Mouse (Mus musculus) liver, embryonic 11.5 days (tissue): Measurements from ENCODE around the gene Sertad3. TPM values are rescaled to one million over a fixed set of nuclear protein-coding genes. Genes with fewer than 3 reads are reported as not detected.

Experiments used
- ATAC-seq: fragments of 200-750 bp; cut with Nextera tagmentation; replicated peaks from 2 replicates; pipeline ENCODE4 v1.8.0; 2017; ENCODE audit warnings: moderate number of reproducible peaks, mild to moderate bottlenecking, moderate TSS enrichment, moderate library complexity; ENCODE audit not compliant: low FRiP score
- DNase-seq: peaks from one replicate; pipeline ENCODE4 v3.0.0-alpha.2; 2017; ENCODE audit warnings: low spot score
- H3K27ac ChIP-seq: fragments of 300-500 bp; sonication (generic); 2 replicates; pipeline ENCODE4 v1.5.1; 2014; ENCODE audit warnings: mild to moderate bottlenecking, low read depth, low read length, control low read depth
- H3K27me3 ChIP-seq: fragments of 300-500 bp; sonication (generic); replicated peaks from 2 replicates; pipeline ENCODE4 v1.6.1; 2014; ENCODE audit warnings: low read length, mixed read lengths; ENCODE audit not compliant: control insufficient read depth, insufficient read depth
- H3K36me3 ChIP-seq: fragments of 300-500 bp; sonication (generic); 2 replicates; pipeline ENCODE4 v1.6.1; 2014; ENCODE audit warnings: mild to moderate bottlenecking, low read length, moderate library complexity, mixed read lengths; ENCODE audit not compliant: control insufficient read depth, insufficient read depth
- H3K4me1 ChIP-seq: fragments of 300-500 bp; sonication (generic); replicated peaks from 2 replicates; pipeline ENCODE4 v1.6.1; 2014; ENCODE audit warnings: low read length, mixed read lengths; ENCODE audit not compliant: control insufficient read depth, insufficient read depth
- H3K4me2 ChIP-seq: fragments of 300-500 bp; sonication (generic); 2 replicates; pipeline ENCODE4 v1.6.1; 2014; ENCODE audit warnings: mild to moderate bottlenecking, control low read depth, moderate library complexity
- H3K4me3 ChIP-seq: fragments of 300-500 bp; sonication (generic); 2 replicates; pipeline ENCODE4 v1.5.1; 2014; ENCODE audit warnings: low read depth, low read length, control low read depth
- H3K9ac ChIP-seq: fragments of 300-500 bp; sonication (generic); 2 replicates; pipeline ENCODE4 v1.6.1; 2014; ENCODE audit warnings: low read depth, low read length, control low read depth
- H3K9me3 ChIP-seq: fragments of 300-500 bp; sonication (generic); 2 replicates; pipeline ENCODE4 v1.6.1; 2016; ENCODE audit warnings: low read length, inconsistent platforms, mixed read lengths; ENCODE audit not compliant: control insufficient read depth
- WGBS: fragments of 180-500 bp; shearing (Covaris S2); extraction: QIAGEN DNeasy Blood & Tissue Kit; methylation state at CpG from one replicate; pipeline ENCODE4 v1.1.7; 2014; 5-methylcytosine and 5-hydroxymethylcytosine counted together
- polyA plus RNA-seq: library from polyadenylated mRNA; unstranded; fragments of >200 nt; fragmentation: Nextera tagmentation; extraction: Ambion mirVana; gene quantifications from 2 replicates; pipeline ENCODE4 v1.2.1, GENCODE M21; 2014

Sertad3 gene
- polyA plus RNA-seq, 1 experiment from 2014 or later, result 21.5 TPM

DNA sequence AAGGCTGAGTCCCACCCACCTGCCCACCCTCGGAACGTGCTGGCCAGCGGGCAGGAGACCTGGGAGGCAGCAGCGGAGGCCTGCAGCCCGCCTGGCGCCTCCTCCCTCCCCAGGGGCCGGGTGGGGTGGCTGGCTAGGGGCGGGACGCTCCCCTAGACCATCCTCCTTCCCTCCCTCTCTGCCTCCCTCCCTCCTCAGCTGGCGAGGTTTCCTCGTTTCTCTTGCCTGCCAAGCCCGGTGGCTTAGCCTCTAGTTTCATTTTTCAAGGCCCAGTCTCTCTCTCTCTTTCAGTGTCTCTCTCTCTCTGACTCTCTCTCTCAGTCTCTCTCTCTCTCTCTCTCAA is 8.0 kb downstream of the Sertad3 start:
- peak overlapping the region; percentile 77 for H3K4me2 ChIP-seq
- peak overlapping the region; percentile 26 for H3K4me3 ChIP-seq
- peaks cover 6% of the 10 kb centered on the region for H3K36me3 ChIP-seq
- H3K9ac ChIP-seq, result peak overlapping the region; percentile 55
- DNase-seq (no peak), ATAC-seq (peak; percentile 95)
- H3K4me1 ChIP-seq, result peaks cover 33% of the 10 kb centered on the region
- no peaks in the 10 kb centered on the region for H3K27me3 ChIP-seq
- peak overlapping the region; percentile 89 for H3K27ac ChIP-seq
- H3K9me3 ChIP-seq, result no peaks in the 10 kb centered on the region
- WGBS, result 0% methylated on average over 12 of the region's 12 CpGs

DNA sequence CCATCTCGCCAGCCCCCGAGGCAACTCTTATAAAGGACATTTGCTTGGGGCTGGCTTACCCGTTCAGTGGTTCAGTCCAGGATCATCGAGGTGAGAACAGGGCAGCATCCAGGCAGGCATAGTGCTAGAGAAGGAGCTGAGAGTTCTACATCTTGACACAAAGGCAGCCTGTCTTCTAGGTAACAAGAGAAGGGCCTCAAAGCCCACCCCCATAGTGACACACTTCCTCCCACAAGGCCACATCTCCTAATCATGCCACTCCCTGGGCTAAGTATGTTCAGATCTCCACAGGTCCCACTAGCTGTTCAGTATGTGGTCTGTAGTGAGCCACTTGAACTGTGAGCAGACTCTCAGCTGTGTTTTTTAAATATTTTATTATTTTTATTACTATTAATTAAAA is 10.3 kb downstream of the Sertad3 start:
- no peak overlapping the region for H3K27ac ChIP-seq
- ATAC-seq, result no peak
- no peak overlapping the region for H3K9ac ChIP-seq
- no peaks in the 10 kb centered on the region for H3K9me3 ChIP-seq
- H3K4me2 ChIP-seq, result no peak overlapping the region
- H3K27me3 ChIP-seq, result no peaks in the 10 kb centered on the region
- 82% methylated on average over 4 of the region's 4 CpGs for WGBS
- no peak overlapping the region for H3K4me3 ChIP-seq
- peaks cover 34% of the 10 kb centered on the region for H3K4me1 ChIP-seq
- DNase-seq, result no peak
- H3K36me3 ChIP-seq, result no peaks in the 10 kb centered on the region

DNA sequence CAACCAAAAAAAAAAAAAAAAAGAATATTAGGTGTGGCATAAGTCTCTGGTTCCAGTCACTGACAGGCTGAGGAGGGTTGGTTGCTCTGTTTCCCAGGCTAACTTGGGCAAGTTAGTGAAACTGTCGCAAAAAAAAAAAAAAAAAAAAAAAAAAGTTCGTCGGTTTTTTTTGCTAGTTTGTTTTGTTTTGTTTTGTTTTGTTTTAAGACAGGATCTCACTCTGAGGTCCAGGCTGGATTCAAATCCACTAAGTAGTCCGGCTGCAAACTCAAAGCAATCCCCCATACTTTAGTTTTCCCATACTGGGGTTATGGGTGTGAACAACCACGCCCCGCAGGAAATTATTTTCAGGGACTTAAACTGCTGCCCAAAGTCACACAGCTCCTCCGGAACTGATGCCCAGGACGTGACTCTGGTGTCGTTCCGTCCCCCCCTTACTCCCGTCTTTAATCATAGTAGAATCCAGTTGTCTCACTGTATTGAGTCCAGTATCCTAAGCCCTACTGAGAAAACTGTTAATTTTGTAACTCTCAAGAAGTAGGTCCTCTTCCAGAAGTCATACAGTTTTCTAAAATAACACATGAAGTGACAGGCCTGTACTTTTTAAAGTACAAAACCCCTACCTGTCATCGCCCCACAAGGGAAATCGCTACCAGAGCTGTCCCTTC is 12.7 kb downstream of the Sertad3 start:
- Histone ChIP-seq H3K27me3 (no peaks in the 10 kb centered on the region), H3K36me3 (peaks cover 8% of the 10 kb centered on the region; the same call in 1 of the 2 replicates), H3K4me2 (peak overlapping the region; percentile 94), H3K9ac (peak overlapping the region; percentile 86), H3K4me1 (peaks cover 41% of the 10 kb centered on the region), H3K4me3 (peak overlapping the region; percentile 84), H3K27ac (peak overlapping the region; percentile 97), H3K9me3 (no peaks in the 10 kb centered on the region)
- ATAC-seq (no peak), DNase-seq (no peak)
- WGBS, result 3% methylated on average over 13 of the region's 13 CpGs

DNA sequence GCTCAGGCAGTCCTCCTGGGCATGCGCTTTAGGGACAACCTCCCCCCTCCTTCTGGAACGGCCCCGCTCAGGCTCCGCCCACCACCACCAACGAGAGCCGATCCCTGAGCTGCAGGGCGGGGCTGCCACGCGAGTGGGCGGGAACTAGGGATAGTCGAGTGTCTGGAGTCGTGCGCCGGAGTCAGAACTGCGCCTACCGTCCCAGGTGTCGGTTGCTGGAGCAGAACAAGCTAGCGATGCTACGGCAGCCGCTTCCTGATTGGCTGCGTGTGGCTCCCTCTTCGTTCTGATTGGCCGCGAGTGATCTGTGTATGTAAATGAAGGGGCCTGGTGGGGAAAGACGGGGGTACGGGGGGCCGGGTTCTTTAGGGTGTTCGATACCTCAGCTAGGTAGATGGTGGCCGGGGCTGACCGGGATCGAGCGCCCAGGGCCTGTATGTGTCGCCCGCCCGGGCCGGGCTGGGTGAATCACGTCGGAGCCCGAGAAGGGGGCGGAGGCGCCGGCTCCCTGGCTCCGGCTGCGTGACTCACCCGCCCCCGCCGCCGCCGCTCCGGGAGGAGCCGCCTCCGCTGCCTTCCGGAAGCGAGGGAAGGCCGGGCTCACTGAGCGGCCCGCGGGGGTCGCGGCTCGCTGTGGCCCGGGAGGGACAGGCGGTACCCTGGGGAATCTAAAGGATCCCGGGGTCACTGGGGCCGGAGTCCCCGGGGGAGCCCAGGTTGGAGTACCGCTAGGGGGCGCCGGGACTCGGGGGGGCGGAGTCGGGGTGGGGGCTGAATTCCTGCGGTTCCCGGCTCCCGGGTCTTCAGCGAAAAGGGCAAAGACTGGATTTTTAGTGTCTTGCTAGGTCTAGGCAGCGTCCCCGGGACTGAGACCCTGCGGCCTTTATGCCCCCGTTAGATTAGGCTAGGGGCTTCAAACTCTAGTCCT is 13.5 kb downstream of the Sertad3 start, which contains the start of gene Sertad1:
Sertad1 (plus strand) TSS at position 141 of the 928 bp plus-strand sequence.
- H3K4me2 ChIP-seq, result peak within 1 kb of the TSS; percentile 94
- peak within 1 kb of the TSS; percentile 86 for H3K9ac ChIP-seq
- H3K27ac ChIP-seq, result peak within 1 kb of the TSS; percentile 97
- DNase-seq (peak; percentile 100), ATAC-seq (peak; percentile 85)
- peaks cover 46% of the 10 kb centered on the region for H3K4me1 ChIP-seq
- peaks cover 8% of the 10 kb centered on the region; the same call in 1 of the 2 replicates for H3K36me3 ChIP-seq
- H3K27me3 ChIP-seq, result no peaks in the 10 kb centered on the region
- peak within 1 kb of the TSS; percentile 84 for H3K4me3 ChIP-seq
- under 1% methylated on average over 77 of the region's 80 CpGs for WGBS
- no peaks in the 10 kb centered on the region for H3K9me3 ChIP-seq

DNA sequence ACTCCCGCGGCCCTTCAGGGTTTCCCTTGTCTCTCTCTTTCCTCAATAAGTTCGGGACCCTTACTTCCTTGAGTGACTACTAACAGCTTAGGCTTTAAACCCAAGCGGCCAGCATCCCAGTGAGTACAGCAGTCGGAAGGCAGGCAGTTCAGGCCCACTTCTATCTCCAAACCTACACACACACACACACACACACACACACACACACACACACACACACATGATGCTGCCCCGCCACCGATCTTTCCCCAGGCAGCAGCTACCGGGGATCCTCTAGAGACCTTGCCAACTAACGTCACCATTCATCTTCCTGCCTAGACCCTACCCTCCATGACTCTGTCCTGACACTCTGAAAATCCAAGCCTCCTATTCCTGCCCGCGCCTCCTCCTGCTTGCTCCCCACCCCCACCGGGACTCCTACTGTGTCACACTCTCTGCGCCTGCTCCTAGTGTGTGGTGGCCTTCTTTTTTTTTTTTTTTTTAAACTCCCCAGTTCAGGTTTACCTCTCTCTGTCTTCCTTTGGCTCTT is 14.2 kb downstream of the Sertad3 start:
- peak overlapping the region; percentile 97 for H3K27ac ChIP-seq
- ATAC-seq (no peak), DNase-seq (no peak)
- no peaks in the 10 kb centered on the region for H3K27me3 ChIP-seq
- WGBS, result under 1% methylated on average over 13 of the region's 13 CpGs
- peak overlapping the region; percentile 86 for H3K9ac ChIP-seq
- peaks cover 40% of the 10 kb centered on the region for H3K4me1 ChIP-seq
- peak overlapping the region; percentile 94 for H3K4me2 ChIP-seq
- peak overlapping the region; percentile 84 for H3K4me3 ChIP-seq
- peaks cover 8% of the 10 kb centered on the region; the same call in 1 of the 2 replicates for H3K36me3 ChIP-seq
- no peaks in the 10 kb centered on the region for H3K9me3 ChIP-seq

DNA sequence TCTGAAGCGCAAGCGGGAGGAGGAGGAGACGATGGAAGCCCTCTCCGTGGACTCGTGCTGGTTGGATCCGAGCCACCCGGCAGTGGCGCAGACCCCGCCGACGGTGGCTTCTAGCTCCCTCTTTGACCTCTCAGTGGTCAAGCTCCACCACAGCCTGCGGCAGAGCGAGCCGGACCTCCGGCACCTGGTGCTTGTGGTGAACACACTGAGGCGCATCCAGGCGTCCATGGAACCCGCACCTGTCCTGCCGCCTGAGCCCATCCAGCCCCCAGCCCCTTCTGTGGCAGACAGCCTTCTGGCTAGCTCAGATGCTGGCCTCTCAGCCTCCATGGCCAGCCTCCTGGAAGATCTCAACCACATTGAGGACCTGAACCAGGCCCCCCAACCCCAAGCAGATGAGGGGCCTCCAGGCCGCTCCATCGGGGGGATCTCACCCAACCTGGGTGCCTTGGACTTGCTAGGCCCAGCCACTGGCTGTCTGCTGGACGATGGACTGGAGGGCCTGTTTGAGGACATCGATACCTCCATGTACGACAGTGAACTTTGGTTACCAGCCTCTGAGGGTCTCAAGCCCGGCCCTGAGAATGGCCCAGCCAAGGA is 15.8 kb downstream of the Sertad3 start:
- DNase-seq (no peak), ATAC-seq (no peak)
- Histone ChIP-seq H3K4me1 (peaks cover 40% of the 10 kb centered on the region), H3K27ac (peak overlapping the region; percentile 96; the same call in 1 of the 2 replicates), H3K27me3 (no peaks in the 10 kb centered on the region), H3K9ac (peak overlapping the region; percentile 68; the same call in 1 of the 2 replicates), H3K36me3 (peaks cover 8% of the 10 kb centered on the region; the same call in 1 of the 2 replicates), H3K4me2 (peak overlapping the region; percentile 78), H3K4me3 (no peak overlapping the region), H3K9me3 (no peaks in the 10 kb centered on the region)
- 91% methylated on average over 25 of the region's 25 CpGs for WGBS

DNA sequence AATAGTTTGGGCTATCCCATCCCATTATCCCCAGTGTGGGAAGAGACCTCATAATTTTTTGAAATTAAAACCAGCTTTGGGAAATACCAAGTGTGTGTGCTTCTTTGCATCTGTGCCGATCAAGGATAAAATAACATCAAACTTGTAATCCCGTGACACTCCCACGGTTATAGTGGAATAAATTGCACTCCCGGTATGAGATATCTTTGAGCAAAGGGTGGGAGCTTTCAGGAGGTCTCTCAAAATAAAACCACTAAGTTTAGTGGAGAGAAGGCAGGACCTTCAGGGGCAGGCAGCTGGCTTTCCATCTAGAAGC is 16.6 kb downstream of the Sertad3 start:
- Histone ChIP-seq H3K36me3 (peaks cover 8% of the 10 kb centered on the region; the same call in 1 of the 2 replicates), H3K9ac (peak overlapping the region; percentile 68), H3K9me3 (no peaks in the 10 kb centered on the region), H3K4me1 (peaks cover 40% of the 10 kb centered on the region), H3K27me3 (no peaks in the 10 kb centered on the region), H3K4me2 (peak overlapping the region; percentile 78), H3K27ac (peak overlapping the region; percentile 96), H3K4me3 (peak overlapping the region; percentile 53)
- WGBS, result 31% methylated on average over 4 of the region's 4 CpGs
- DNase-seq (no peak), ATAC-seq (no peak)

DNA sequence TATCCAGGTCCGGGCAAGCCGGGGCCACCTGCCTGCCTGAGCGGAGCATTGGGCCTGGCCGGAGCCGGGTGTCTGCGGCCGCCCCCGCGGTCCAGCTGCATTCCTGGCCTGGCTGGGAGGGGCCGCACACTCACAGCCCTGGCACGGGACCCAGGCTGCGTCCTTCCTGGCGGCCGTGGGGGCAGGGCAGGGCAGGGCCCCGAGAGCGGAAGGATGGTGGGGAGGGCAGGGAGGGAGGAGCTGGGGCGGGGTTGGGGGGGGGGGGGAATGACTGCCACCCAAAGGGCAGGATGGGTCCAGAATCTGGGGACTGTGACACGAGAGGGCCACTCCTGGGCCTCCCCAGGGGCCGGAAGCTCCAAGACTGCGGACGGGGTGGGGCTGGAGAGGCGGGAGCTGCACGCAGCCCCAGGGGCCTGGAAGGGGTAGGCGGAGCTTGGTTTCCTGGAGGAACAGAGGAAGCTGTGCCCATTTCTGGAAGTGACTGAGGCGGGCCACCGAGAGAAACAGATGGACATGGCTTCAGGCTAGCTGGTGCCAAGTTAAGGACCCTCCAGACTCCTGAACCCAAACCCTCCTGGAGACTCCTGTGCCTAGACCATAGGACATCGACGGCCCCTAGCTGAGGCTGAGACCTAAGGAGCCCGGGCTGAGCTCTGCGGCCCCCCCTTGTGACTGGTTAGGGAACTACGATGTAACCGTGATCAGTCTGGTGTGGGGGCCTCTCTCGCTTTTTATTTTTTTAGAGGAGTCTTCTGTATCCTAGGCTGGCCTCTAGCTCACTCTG is 17.2 kb downstream of the Sertad3 start:
- Histone ChIP-seq H3K9me3 (no peaks in the 10 kb centered on the region), H3K4me1 (peaks cover 38% of the 10 kb centered on the region), H3K27me3 (no peaks in the 10 kb centered on the region), H3K36me3 (peaks cover 8% of the 10 kb centered on the region; the same call in 1 of the 2 replicates), H3K9ac (peak overlapping the region; percentile 68), H3K27ac (peak overlapping the region; percentile 96), H3K4me2 (peak overlapping the region; percentile 78), H3K4me3 (peak overlapping the region; percentile 53)
- ATAC-seq (peak; percentile 88), DNase-seq (peak; percentile 95)
- under 1% methylated on average over 31 of the region's 33 CpGs for WGBS
